Mouse (Mus musculus) urinary bladder, adult 18-20 months (tissue): ENCODE results near the gene Mrm2.
A peak's percentile ranks its signal among the peaks of the same experiment; 100 is the strongest.
"Not testable (repeated sequence)": the region's sequence is repeated elsewhere in the genome, so short reads cannot be mapped to it uniquely, and the experiment has no call there.

Experiments used
- DNase-seq, 2 experiments: peaks; one replicate each; pipeline ENCODE4 v3.0.0; 2022; ENCODE audit warnings: low spot score in 2 of 2, mixed read lengths in 2 of 2

Mrm2 gene

GRCm38 (mm10) chr5:140331615-140332512 is at the start of gene Mrm2:
Gene Mrm2 (minus strand): TSS chr5:140331898.
- peak; percentile 60 to 88 for DNase-seq

GRCm38 (mm10) chr5:140381156-140381555 is 49.5 kb upstream of the Mrm2 start:
- DNase-seq = no peak

GRCm38 (mm10) chr5:140379299-140379698 is 47.6 kb upstream of the Mrm2 start:
- no peak for DNase-seq

- DNase-seq = no peak
Observed at GRCm38 (mm10) chr5:140378121-140378853, 46.6 kb upstream of the Mrm2 start.

DNA sequence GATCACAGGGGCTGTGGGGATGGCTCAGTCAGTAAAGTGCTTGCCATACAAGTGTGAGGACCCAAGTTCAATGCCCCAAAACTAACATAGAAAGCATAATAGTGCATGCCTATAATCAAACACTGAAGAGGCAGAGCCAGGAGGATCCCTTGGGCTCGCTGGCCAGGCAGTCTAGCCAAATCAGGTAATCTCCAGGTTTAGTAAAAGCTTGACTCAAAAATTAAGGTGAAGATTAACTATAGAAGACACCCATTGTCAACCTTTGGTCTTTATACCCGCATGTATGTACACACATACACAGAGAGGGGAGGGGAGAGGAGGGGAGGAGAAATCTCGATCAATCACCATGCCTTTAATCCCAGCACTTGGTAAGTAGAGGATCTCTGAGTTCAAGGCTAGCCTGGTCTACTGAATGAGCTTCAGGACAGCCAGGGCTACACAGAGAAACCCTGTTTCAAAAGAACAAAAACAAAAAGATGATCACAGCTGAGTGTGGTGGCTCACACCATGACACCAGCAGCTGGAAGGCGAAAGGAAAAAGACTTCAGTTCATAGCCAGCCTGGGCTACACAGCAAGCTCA is 43.6 kb upstream of the Mrm2 start:
- no peak for DNase-seq

DNA sequence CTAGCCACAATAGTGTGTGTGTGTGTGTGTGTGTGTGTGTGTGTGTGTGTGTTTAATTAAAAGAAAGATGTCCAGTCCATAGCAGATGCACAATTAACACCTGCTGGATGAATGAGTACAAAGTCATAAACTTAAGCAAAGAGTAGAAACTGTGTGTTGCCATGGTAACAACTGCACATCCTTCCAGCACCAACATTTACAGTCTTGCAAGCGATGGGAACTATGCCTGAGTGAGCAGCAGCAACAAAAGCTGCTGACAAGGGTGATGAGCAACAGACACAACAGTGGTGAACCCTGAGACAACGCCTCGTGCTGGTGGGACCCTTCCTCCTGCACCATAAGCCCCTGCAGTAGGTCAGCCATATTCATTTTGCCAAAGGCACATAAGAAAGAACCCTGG is 42.5 kb upstream of the Mrm2 start:
- no peak for DNase-seq

- DNase-seq = no peak
Observed at GRCm38 (mm10) chr5:140373711-140374110, 42.0 kb upstream of the Mrm2 start.

DNA sequence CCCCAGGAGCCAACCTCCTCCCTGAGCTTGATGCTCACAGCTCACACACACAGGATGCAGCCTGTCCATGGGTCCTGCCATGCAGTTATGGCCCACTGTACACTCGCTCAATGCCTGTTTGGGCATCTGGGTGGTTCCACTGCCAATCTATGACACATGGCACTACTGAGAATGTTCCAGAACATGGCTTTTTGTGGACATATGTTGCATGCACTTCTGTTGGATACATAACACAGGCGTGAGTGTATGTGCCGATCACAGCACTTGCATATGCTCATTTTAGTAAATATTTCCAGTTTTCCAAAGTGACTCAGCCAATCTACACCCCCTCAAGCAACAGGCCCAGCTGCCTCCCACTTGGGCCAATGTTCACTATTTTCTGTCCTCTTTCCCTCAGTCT is 40.0 kb upstream of the Mrm2 start:
- DNase-seq = no peak

GRCm38 (mm10) chr5:140370446-140371254 is 39.0 kb upstream of the Mrm2 start:
- peak in 1 of 2 experiments; percentile 23 for DNase-seq

GRCm38 (mm10) chr5:140369466-140369865 is 37.8 kb upstream of the Mrm2 start:
- no peak for DNase-seq

- peak; percentile 33 to 71 for DNase-seq
Observed at GRCm38 (mm10) chr5:140368926-140369325, 37.2 kb upstream of the Mrm2 start.

DNA sequence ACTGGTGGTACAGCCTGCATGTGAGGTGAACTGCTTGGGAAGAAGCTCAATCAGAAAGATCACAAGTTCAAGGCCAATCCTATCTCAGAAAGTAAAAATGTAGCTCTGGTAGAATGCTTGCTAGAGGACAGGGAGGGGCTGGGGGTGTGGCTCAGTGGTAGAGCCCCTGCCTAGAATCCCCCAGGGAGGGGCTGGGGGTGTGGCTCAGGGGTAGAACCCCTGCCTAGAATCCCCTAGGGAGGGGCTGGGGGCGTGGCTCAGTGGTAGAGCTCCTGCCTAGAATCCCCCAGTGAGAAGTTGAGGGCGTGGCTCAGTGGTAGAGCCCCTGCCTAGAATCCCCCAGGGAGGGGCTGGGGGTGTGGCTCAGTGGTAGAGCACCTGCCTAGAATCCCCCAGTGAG is 36.4 kb upstream of the Mrm2 start:
- not testable (repeated sequence) for DNase-seq

GRCm38 (mm10) chr5:140364415-140364814 is 32.7 kb upstream of the Mrm2 start:
- DNase-seq = no peak

- DNase-seq = no peak
Observed at GRCm38 (mm10) chr5:140359930-140360674, 28.4 kb upstream of the Mrm2 start.

- DNase-seq = no peak
Observed at GRCm38 (mm10) chr5:140357466-140357865, 25.8 kb upstream of the Mrm2 start.

DNA sequence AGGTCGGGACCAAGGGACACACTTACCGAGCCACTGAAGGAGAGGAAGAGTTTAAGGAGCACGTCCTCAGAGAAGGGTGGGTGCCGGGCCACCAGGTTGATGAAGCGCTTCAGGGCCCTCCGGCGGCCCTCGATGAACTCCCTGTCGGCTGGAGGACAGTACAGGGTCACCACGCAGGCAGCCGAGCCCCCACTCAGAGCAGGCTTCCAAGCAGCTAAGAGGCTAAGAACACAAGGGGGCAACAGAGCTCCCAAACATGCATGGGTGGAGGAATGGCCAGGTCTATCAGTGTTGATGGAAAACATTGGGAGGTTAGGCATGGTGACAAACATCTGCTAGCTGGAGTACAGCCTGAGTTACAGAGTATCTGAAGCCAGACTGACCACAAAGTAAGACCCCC is 24.2 kb upstream of the Mrm2 start:
- no peak for DNase-seq

GRCm38 (mm10) chr5:140352352-140352751 is 20.7 kb upstream of the Mrm2 start:
- no peak for DNase-seq

DNA sequence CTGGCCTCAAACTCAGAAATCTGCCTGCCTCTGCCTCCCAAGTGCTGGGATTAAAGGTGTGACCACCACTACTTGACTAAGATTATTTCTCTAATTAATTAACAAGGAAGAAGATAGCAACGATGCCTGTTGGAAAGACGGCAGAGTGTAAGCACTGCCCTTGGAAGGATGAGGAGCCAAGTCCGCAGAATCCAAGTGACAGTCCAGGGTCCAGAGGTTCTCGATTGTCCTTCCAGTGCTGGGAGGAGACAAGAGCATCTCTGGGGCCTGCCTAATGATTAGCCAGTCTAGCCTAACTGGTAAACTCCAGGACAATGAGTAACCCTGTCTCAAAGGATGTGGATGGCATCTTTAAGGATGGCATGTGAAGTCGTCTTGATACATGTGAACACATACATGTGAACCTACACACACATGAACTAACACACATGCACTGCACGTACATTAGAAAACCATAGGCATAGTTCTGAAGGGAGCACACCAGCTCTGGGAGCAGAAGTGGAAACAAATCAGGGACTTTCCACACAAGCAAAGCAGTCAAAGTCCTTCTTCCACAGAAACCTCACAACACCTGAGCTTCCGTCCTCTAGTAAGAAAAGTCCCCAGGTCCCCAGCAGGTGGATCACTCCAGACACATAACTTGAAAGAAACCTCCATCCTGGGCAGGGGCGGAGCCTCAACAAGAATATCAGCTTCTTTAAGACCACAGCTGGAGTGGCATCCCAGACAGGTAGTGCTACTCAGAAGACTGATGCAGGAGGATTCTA is 19.2 kb upstream of the Mrm2 start:
- no peak for DNase-seq

GRCm38 (mm10) chr5:140349882-140350281 is 18.2 kb upstream of the Mrm2 start:
- DNase-seq = no peak

GRCm38 (mm10) chr5:140346050-140346449 is 14.4 kb upstream of the Mrm2 start:
- DNase-seq = no peak
